Mouse (Mus musculus): ENCODE data around the gene Ano8. TPM values are rescaled to one million over a fixed set of nuclear protein-coding genes. Genes with fewer than 3 reads are reported as not detected.

The Ano8 gene
- polyA plus RNA-seq, 1 experiment, result 10.0 TPM

GRCm38 (mm10) chr8:71463188-71464033 is 22.4 kb downstream of the Ano8 start, which contains the start of gene Abhd8:
Abhd8 (minus strand) TSS chr8:71463655.
- TF ChIP-seq CTCF (IDR thresholded peaks at IDR 0.05; ENCODE audit: low read depth, low read length) (no peak), POLR2A (IDR thresholded peaks at IDR 0.05; ENCODE audit: borderline replicate concordance, low read depth, low read length) (no peak)
- Histone ChIP-seq H3K27ac (ENCODE audit: insufficient read depth, low read depth, low read length) (peak within 1 kb of the TSS; percentile 3; the same call in 1 of the 2 replicates), H3K4me1 (ENCODE audit: control insufficient read depth, insufficient read depth, low read length) (peaks cover 12% of the 10 kb centered on the region), H3K4me3 (ENCODE audit: insufficient read depth, low read length) (peak within 1 kb of the TSS; percentile 73)

- Histone ChIP-seq H3K4me3 (ENCODE audit: insufficient read depth, low read length) (peak overlapping the region; percentile 73), H3K27ac (ENCODE audit: insufficient read depth, low read depth, low read length) (no peak overlapping the region)
- TF ChIP-seq POLR2A (IDR thresholded peaks at IDR 0.05; ENCODE audit: borderline replicate concordance, low read depth, low read length) (no peak), CTCF (IDR thresholded peaks at IDR 0.05; ENCODE audit: low read depth, low read length) (no peak)
Observed at GRCm38 (mm10) chr8:71462786-71463185, 23.0 kb downstream of the Ano8 start.

DNA sequence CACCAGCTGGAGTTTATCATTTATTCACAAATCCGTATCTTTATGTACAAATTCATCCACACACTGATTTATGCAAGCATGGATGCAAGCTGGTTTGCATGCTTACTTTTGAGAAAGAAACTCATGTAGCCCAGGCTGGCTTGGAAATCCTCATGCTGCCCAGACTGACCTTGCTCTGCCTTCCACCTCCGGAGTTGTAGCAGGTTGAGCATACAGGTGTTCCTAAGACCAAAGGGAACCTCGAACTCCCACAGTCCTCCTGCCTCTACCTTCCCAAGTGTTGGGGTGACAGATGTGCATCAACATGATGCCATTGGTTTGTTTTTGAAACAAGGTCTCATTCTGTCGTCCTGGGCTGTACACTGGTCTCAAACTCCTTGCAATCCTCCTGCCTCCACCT is 23.6 kb downstream of the Ano8 start:
- H3K4me3 ChIP-seq (ENCODE audit: insufficient read depth, low read length), result no peak overlapping the region
- TF ChIP-seq CTCF (IDR thresholded peaks at IDR 0.05; ENCODE audit: low read depth, low read length) (no peak), POLR2A (IDR thresholded peaks at IDR 0.05; ENCODE audit: borderline replicate concordance, low read depth, low read length) (no peak)
- no peak overlapping the region for H3K27ac ChIP-seq (ENCODE audit: insufficient read depth, low read depth, low read length)
- H3K4me1 ChIP-seq (ENCODE audit: control insufficient read depth, insufficient read depth, low read length), result peaks cover 12% of the 10 kb centered on the region

More at GRCm38 (mm10) chr8:71462786-71463185, 23.0 kb downstream of the Ano8 start:
- H3K4me1 ChIP-seq (ENCODE audit: control insufficient read depth, insufficient read depth, low read length), result peaks cover 12% of the 10 kb centered on the region

GRCm38 (mm10) chr8:71461152-71461840 is 24.5 kb downstream of the Ano8 start:
- peaks cover 12% of the 10 kb centered on the region for H3K4me1 ChIP-seq (ENCODE audit: control insufficient read depth, insufficient read depth, low read length)
- H3K27ac ChIP-seq (ENCODE audit: insufficient read depth, low read depth, low read length), result no peak overlapping the region
- no peak for TF ChIP-seq CTCF (IDR thresholded peaks at IDR 0.05; ENCODE audit: low read depth, low read length)
- no peak for TF ChIP-seq POLR2A (IDR thresholded peaks at IDR 0.05; ENCODE audit: borderline replicate concordance, low read depth, low read length)
- H3K4me3 ChIP-seq (ENCODE audit: insufficient read depth, low read length), result no peak overlapping the region

DNA sequence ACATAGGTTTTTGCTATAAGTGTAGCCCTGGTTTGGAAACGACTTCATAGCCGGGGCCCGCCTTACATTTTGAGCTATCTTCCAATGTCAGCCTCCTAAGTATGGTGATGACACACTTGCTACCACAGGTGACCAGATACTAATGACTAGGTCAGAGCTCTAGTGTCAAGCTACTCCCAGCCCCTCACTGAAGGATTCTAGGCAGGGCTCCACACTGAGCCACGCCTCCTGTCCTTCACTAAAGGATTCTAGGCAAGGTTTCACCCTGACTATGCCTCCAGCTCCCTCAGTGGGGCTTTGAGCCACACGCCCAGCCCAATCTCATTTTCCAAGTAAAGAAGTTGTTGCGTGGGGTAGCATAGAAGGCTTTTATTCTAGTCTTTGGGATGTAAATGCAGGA is 25.0 kb downstream of the Ano8 start:
- TF ChIP-seq POLR2A (IDR thresholded peaks at IDR 0.05; ENCODE audit: borderline replicate concordance, low read depth, low read length) (no peak), CTCF (IDR thresholded peaks at IDR 0.05; ENCODE audit: low read depth, low read length) (no peak)
- Histone ChIP-seq H3K4me3 (ENCODE audit: insufficient read depth, low read length) (no peak overlapping the region), H3K4me1 (ENCODE audit: control insufficient read depth, insufficient read depth, low read length) (peaks cover 9% of the 10 kb centered on the region), H3K27ac (ENCODE audit: insufficient read depth, low read depth, low read length) (no peak overlapping the region)

DNA sequence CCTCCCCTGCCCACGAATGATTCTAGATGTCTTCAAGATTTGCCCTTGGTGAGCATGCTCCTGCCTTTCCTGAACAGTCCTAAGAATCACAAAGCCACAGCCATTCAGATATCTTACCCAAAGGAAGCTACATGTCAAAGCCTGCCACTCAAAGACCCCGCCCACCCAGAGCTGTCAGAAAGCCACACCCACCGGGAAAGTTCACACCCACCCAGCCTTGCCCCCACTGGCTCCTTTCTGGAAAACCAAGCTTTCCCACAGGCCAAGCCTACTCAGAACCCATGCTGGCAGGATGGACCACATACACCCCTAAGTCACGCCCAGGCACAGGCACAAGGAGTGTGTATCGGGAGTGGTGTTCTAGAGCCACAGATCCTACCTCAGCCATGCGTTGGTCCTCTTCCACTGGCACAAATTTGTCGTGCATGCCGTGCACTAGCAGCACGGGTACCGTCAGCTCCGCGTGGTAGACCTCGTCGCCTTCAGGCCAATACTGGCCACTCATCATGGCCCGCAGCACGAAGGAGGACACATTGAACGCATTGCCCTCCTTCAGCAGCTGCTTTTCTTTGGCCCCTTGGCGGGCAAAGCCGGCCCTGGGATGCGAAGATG is 28.0 kb downstream of the Ano8 start:
- Histone ChIP-seq H3K4me1 (ENCODE audit: control insufficient read depth, insufficient read depth, low read length) (peaks cover 4% of the 10 kb centered on the region), H3K27ac (ENCODE audit: insufficient read depth, low read depth, low read length) (no peak overlapping the region), H3K4me3 (ENCODE audit: insufficient read depth, low read length) (no peak overlapping the region)
- no peak for TF ChIP-seq CTCF (IDR thresholded peaks at IDR 0.05; ENCODE audit: low read depth, low read length)
- no peak for TF ChIP-seq POLR2A (IDR thresholded peaks at IDR 0.05; ENCODE audit: borderline replicate concordance, low read depth, low read length)

DNA sequence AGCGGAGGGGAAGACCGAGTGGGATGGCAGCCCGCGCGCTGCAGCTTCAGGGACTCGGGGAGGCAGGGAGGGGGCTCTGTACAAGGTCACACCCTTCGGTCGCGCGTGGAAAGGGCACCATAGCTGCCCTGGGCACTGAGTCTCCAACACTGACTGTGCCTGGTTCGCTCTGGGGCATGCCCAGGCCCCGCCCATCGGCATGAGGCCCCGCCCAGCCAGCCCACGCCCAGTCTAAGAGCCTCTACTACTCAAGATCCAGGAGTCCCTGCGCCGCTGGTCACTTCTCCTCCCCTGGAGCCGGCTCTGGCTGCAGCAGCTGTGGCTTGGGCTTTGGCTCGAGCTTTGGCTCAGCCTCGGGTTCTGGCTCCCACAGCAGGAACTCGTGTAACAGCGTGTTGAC is 28.9 kb downstream of the Ano8 start:
- Histone ChIP-seq H3K27ac (ENCODE audit: insufficient read depth, low read depth, low read length) (no peak overlapping the region), H3K4me3 (ENCODE audit: insufficient read depth, low read length) (no peak overlapping the region), H3K4me1 (ENCODE audit: control insufficient read depth, insufficient read depth, low read length) (no peaks in the 10 kb centered on the region)
- TF ChIP-seq POLR2A (IDR thresholded peaks at IDR 0.05; ENCODE audit: borderline replicate concordance, low read depth, low read length), result no peak

- TF ChIP-seq POLR2A (IDR thresholded peaks at IDR 0.05; ENCODE audit: borderline replicate concordance, low read depth, low read length) (no peak), CTCF (IDR thresholded peaks at IDR 0.05; ENCODE audit: low read depth, low read length) (no peak)
- Histone ChIP-seq H3K4me3 (ENCODE audit: insufficient read depth, low read length) (no peak overlapping the region), H3K4me1 (ENCODE audit: control insufficient read depth, insufficient read depth, low read length) (no peaks in the 10 kb centered on the region), H3K27ac (ENCODE audit: insufficient read depth, low read depth, low read length) (no peak overlapping the region)
Observed at GRCm38 (mm10) chr8:71454668-71455067, 31.1 kb downstream of the Ano8 start.

DNA sequence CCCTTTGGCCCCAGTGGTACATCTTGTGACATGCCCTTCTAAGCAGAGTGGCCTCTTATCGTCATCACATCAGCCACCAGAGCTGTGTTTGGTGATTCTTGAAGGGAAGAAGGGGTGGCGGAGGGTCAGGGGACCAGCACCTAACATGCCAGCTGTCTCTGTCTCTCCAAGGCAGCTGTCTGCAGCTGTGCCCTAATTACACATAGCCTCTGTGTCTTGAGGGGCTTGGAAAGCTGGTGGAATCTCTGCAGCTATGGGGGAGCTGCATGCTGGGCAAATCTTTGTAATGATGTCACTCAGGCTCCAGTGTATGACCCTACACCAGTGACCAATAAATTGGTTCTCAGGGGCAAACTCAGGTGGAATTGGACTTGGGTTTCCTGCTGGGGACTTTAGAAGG is 33.1 kb downstream of the Ano8 start:
- H3K4me3 ChIP-seq (ENCODE audit: insufficient read depth, low read length), result no peak overlapping the region
- H3K4me1 ChIP-seq (ENCODE audit: control insufficient read depth, insufficient read depth, low read length), result no peaks in the 10 kb centered on the region
- TF ChIP-seq POLR2A (IDR thresholded peaks at IDR 0.05; ENCODE audit: borderline replicate concordance, low read depth, low read length), result no peak
- no peak for TF ChIP-seq CTCF (IDR thresholded peaks at IDR 0.05; ENCODE audit: low read depth, low read length)
- H3K27ac ChIP-seq (ENCODE audit: insufficient read depth, low read depth, low read length), result no peak overlapping the region

DNA sequence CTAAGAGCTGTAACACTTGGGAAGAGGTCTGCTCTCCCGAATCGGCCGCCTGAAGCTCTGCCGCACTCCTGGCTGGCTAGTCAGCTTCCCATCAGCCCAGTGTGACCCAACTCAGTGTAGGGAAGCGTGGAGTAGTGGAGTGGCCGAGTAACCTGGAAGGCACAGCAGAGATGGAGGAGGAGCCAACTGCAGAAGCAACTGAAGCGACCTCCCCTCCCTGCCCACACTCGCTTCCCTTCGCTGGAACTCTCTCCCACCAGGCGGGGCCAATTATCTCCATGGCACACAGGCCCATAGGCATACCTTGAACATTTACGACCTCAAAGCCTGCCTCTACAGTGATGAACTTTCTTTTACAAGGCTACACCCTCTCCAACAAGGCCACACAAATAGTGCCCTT is 34.0 kb downstream of the Ano8 start:
- Histone ChIP-seq H3K27ac (ENCODE audit: insufficient read depth, low read depth, low read length) (no peak overlapping the region), H3K4me1 (ENCODE audit: control insufficient read depth, insufficient read depth, low read length) (no peaks in the 10 kb centered on the region), H3K4me3 (ENCODE audit: insufficient read depth, low read length) (no peak overlapping the region)
- no peak for TF ChIP-seq CTCF (IDR thresholded peaks at IDR 0.05; ENCODE audit: low read depth, low read length)
- no peak for TF ChIP-seq POLR2A (IDR thresholded peaks at IDR 0.05; ENCODE audit: borderline replicate concordance, low read depth, low read length)
